Mouse (Mus musculus): ENCODE results near the gene Mical2. TPM values are rescaled to one million over a fixed set of nuclear protein-coding genes. Genes with fewer than 3 reads are reported as not detected.

The Mical2 gene
- polyA plus RNA-seq (2015; fragmentation: Nextera tagmentation; extraction: Ambion mirVana): 132 and 134 TPM in 2 replicates

DNA sequence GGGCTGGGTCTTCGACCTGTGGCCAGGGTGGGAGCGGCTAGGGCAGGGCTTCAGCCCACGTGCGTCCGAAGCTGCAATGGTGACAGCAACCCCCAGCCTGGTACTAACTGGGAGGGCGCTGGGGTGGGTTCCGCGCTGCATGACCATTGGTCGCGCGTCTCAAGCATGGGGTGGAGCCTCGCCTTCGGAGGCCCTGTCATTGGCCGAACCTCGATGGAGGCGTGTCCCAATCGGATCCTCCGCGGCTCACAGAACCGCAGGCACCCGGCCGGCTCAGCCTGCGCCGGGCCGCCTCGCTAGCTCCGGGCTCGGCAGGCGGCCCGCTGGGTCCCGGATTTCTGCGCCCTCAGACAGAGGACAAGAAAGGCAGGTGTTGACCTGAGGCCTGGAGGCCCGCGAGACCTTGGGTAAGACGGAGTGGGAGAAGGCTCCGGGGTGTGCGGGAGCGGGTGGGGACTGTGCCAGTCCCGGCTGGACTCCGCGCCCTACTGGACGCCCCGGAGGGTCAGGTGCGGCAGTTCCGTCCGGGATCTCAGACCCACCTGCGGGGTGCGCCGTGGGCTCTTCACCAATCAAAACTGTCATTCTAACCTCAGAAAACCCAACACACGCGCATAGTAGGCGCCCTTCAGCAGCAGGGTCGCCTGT lies at the start of gene Mical2:
Gene Mical2, plus strand, starts transcription at position 242 of the 648 bp plus-strand sequence.
- Histone ChIP-seq H3K4me1 (replicated peaks) (peaks cover 64% of the 10 kb centered on the region), H3K36me3 (no peaks in the 10 kb centered on the region; the same call in 1 of the 2 replicates), H3K9ac (peak within 1 kb of the TSS; percentile 88), H3K27ac (peak within 1 kb of the TSS; percentile 88), H3K9me3 (replicated peaks) (no peaks in the 10 kb centered on the region), H3K27me3 (no peaks in the 10 kb centered on the region), H3K4me2 (peak within 1 kb of the TSS; percentile 71), H3K4me3 (peak within 1 kb of the TSS; percentile 76)
- WGBS: under 1% methylated on average over 53 of the region's 53 CpGs
- ATAC-seq (replicated peaks; ENCODE audit: insufficient number of reproducible peaks, insufficient read depth, low FRiP score, low read depth): peak; percentile 93

DNA sequence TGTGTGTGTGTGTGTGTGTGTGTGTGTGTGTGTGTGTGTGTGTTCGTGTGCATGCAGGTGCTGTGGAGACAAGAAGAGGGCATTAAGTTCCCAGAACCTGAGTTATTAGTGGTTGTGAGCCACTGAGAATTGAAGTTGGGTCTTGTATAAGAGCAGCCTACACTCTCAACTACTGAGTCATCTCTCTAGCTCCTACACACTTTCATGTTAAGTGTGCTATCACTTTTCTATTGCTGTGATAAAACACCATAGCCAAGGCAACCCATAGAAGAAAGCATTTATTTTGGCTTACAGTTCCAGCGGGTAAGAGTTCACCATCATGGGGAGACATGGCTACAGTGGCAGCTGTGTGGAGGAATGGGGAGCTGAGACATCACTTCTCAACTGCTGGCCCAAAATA lies 49.0 kb upstream of the Mical2 start:
- Histone ChIP-seq H3K27me3 (no peaks in the 10 kb centered on the region), H3K4me2 (no peak overlapping the region), H3K36me3 (no peaks in the 10 kb centered on the region), H3K4me1 (replicated peaks) (peaks cover 7% of the 10 kb centered on the region), H3K27ac (no peak overlapping the region), H3K9me3 (replicated peaks) (no peaks in the 10 kb centered on the region), H3K9ac (no peak overlapping the region), H3K4me3 (no peak overlapping the region)
- no peak for ATAC-seq (replicated peaks; ENCODE audit: insufficient number of reproducible peaks, insufficient read depth, low FRiP score, low read depth)
- 64% methylated on average over 2 of the region's 2 CpGs for WGBS

DNA sequence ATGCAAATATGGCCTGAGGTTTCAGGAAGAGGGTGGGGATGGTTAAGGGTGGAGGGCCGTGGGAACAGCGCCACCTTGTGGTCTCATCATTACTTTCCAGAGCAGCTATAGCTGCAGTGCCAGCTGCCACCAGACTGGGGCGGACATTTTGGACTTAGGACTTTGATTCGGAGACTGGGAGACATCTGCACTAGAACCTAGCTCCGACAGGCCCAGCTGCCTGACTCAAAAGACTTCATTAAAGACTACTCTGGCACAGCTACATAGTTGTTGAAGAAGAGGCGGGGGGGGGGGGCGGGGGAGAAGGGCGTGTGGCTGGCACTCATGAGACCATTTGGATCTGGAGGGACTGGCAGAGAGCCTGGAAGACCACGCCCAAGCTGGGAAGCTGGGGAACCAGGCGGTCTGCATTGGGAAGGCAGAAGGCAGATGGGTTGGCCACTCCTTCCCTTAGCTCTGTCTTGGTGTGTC lies 45.4 kb upstream of the Mical2 start:
- H3K27ac ChIP-seq: 0 out of 2 replicates have a peak overlapping the region, but pooled peaks have one; percentile 29

DNA sequence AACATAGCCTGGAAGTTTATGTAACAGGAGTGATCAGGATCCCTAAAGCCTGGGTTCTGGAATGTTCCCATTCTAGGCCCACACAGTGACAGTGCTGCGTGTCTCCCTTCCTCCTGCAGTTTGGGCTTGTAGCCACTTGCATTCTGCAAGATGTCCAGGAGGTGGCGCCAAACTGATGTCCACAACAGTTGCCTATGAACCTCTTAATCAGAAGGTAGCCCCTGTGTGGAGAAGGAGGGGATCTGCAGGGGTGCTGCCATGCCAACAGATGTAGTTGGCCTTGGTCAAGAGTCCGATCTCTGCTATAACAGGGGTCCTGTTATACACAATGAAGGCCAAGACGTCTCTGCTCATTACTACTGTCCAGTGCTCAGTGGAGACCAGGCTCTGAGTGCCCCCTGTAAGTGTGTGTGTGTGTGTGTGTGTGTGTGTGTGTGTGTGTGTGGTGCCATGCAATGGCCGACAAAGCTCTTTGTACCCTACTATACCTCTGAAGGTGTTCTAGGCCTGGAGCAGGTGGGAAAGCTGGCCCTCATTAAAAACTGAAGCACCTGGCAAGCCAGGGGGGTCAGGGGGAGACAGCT lies 42.3 kb upstream of the Mical2 start:
- Histone ChIP-seq H3K27ac (no peak overlapping the region), H3K27me3 (no peaks in the 10 kb centered on the region)
- WGBS: 34% methylated on average over 5 of the region's 5 CpGs

More for the DNA sequence above, 45.4 kb upstream of the Mical2 start:
- Histone ChIP-seq H3K9me3 (replicated peaks) (no peaks in the 10 kb centered on the region), H3K27me3 (no peaks in the 10 kb centered on the region), H3K9ac (peak overlapping the region; percentile 29; the same call in 1 of the 2 replicates), H3K4me3 (0 out of 2 replicates have a peak overlapping the region, but pooled peaks have one; percentile 16), H3K4me2 (peak overlapping the region; percentile 51), H3K4me1 (replicated peaks) (peaks cover 7% of the 10 kb centered on the region), H3K36me3 (no peaks in the 10 kb centered on the region)
- WGBS: 5% methylated on average over 10 of the region's 10 CpGs
- ATAC-seq (replicated peaks; ENCODE audit: insufficient number of reproducible peaks, insufficient read depth, low FRiP score, low read depth): peak; percentile 77

DNA sequence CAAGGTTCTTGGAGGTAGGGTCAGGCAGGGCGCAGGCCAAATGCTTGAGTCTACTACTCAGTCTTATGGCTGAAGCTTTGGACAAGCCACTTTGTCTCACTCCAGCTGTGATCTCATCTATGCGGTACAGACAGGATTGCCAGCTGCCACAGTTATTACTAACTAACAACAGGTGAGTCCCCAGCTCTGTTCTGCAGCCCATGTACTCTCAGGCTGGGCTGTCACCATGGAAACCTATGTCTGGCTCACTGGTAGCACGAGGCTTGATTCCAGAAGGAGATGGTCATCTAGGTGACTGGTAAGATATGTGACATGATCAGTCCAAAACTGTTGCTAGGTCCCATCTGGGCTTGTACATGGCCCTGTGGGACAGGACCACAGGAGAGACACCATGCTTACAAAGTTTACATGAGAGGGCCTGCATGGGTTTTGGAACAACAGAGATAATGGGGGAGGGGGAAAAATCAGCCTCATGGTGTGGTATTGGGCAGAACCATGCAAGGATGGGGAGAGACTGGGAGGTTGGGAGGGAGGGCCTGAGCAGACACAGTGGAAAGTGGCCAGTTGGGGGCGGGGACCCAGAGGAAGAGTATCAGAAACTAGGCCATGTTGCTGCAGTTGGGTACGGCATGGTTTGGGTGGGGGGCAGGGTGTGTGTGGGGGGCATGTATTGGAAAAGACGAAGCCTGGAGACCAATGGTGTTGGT lies 41.0 kb upstream of the Mical2 start:
- Histone ChIP-seq H3K27ac (no peak overlapping the region), H3K4me1 (replicated peaks) (peaks cover 17% of the 10 kb centered on the region), H3K4me2 (no peak overlapping the region), H3K36me3 (no peaks in the 10 kb centered on the region), H3K27me3 (no peaks in the 10 kb centered on the region), H3K9me3 (replicated peaks) (no peaks in the 10 kb centered on the region), H3K9ac (no peak overlapping the region), H3K4me3 (no peak overlapping the region)
- WGBS: 83% methylated on average over 6 of the region's 6 CpGs
- ATAC-seq (replicated peaks; ENCODE audit: insufficient number of reproducible peaks, insufficient read depth, low FRiP score, low read depth): no peak

More for the DNA sequence above, 42.3 kb upstream of the Mical2 start:
- Histone ChIP-seq H3K9me3 (replicated peaks) (no peaks in the 10 kb centered on the region), H3K9ac (no peak overlapping the region), H3K4me1 (replicated peaks) (peaks cover 16% of the 10 kb centered on the region), H3K36me3 (no peaks in the 10 kb centered on the region), H3K4me2 (no peak overlapping the region), H3K4me3 (no peak overlapping the region)
- no peak for ATAC-seq (replicated peaks; ENCODE audit: insufficient number of reproducible peaks, insufficient read depth, low FRiP score, low read depth)

DNA sequence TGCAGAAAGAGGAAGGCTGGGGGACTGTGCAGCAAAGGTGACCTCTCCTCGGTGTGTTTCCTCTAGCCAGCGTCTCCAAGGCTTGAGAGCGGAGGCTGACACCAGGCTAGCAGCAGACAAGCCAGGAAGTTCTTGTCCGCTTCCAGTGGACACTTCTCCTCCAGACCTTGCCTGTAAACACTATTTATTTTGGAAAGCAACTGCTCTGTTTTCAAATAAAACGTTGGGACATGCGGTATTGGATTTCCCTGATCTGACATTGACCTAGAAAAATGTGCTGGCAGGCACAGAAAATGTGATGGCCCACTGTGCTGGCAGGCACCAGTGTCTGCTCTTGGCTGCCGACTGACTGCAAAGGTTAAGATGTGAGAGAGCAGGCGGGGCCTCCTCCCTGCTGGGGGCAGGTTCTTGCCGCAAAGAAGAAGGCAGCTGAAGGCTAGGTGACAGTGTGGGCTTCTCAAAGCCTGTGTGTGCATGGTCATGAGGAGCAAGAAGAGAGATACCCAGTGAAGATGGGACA lies 40.4 kb upstream of the Mical2 start:
- H3K9me3 ChIP-seq (replicated peaks): no peaks in the 10 kb centered on the region
- no peak overlapping the region for H3K4me2 ChIP-seq
- no peaks in the 10 kb centered on the region for H3K27me3 ChIP-seq
- 61% methylated on average over 9 of the region's 9 CpGs for WGBS
- H3K4me1 ChIP-seq (replicated peaks): peaks cover 14% of the 10 kb centered on the region
- H3K4me3 ChIP-seq: no peak overlapping the region
- H3K27ac ChIP-seq: no peak overlapping the region
- no peak for ATAC-seq (replicated peaks; ENCODE audit: insufficient number of reproducible peaks, insufficient read depth, low FRiP score, low read depth)
- no peak overlapping the region for H3K9ac ChIP-seq
- H3K36me3 ChIP-seq: no peaks in the 10 kb centered on the region

DNA sequence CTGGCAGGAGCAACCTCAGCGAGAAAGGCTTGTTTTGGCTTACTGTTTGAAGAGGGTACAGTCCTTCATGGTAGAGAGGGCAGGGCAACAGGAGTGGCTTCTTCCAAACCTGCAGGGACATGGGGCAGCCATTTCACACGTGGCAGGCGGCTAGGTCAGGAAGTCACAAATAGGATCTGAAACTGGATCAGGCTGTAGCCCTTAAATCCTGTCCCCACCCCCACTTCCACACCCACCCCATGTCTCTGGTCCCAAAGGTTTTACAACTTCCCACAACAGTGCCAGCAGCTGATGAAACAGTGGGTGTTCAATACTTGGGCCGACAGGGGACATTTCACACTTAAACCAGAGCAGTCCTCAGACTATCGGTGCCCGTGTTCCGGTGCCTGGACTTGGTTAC lies 38.8 kb upstream of the Mical2 start:
- 82% methylated on average over 7 of the region's 7 CpGs for WGBS
- H3K27me3 ChIP-seq: no peaks in the 10 kb centered on the region
- H3K4me3 ChIP-seq: no peak overlapping the region
- H3K9ac ChIP-seq: no peak overlapping the region
- no peak overlapping the region for H3K4me2 ChIP-seq
- no peak for ATAC-seq (replicated peaks; ENCODE audit: insufficient number of reproducible peaks, insufficient read depth, low FRiP score, low read depth)
- peaks cover 12% of the 10 kb centered on the region for H3K4me1 ChIP-seq (replicated peaks)
- H3K9me3 ChIP-seq (replicated peaks): no peaks in the 10 kb centered on the region
- no peaks in the 10 kb centered on the region for H3K36me3 ChIP-seq
- no peak overlapping the region for H3K27ac ChIP-seq

DNA sequence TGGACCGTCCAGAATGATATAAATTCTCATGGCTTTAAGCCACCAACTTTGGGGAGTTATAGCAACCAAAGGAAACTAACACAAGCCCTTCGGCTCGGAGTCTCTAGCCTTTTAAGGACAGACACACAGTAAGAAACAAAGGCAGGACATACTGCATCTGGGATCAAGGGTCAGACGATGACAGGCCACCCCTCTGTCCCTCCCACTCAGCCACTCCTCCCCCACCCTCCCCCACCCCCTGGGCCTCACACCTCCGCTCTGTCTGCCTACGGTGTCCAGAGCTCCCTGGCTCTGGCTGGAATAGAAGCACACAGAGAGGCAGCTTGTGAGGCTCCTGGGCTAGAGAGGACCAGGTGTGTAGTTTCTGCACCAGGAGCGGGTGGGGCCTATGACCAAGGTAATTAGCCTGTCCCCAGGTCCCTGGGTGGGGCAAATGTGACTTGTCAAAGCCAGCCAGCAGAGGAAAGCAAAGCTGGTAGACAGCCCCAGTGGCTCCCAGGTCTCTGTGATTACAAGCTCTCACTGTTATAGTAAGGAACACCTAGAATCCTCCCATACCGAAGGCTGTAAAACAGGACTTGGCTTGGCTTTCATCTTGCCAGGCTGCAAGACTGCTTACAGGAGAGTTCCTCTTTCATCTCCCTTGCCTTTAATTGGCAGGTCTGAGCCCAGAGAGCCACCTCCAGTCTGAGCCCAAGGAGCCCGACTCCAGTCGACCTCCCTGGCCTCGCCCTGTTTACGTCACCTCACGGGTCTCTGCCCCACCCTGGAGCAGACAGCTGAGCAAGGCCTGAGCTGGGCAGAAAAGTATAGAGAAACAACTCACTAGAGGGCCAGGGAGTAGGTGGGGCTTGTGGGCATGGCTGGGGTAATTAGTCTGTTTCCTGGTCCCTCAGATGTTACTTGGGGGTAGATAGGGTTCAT lies 37.9 kb upstream of the Mical2 start:
- WGBS: 47% methylated on average over 13 of the region's 13 CpGs
- no peak; the same call in 1 of the 2 replicates for ATAC-seq (replicated peaks; ENCODE audit: insufficient number of reproducible peaks, insufficient read depth, low FRiP score, low read depth)
- Histone ChIP-seq H3K4me2 (no peak overlapping the region), H3K27ac (no peak overlapping the region), H3K36me3 (no peaks in the 10 kb centered on the region), H3K27me3 (no peaks in the 10 kb centered on the region), H3K4me1 (replicated peaks) (peaks cover 21% of the 10 kb centered on the region), H3K4me3 (no peak overlapping the region), H3K9me3 (replicated peaks) (no peaks in the 10 kb centered on the region), H3K9ac (no peak overlapping the region)

DNA sequence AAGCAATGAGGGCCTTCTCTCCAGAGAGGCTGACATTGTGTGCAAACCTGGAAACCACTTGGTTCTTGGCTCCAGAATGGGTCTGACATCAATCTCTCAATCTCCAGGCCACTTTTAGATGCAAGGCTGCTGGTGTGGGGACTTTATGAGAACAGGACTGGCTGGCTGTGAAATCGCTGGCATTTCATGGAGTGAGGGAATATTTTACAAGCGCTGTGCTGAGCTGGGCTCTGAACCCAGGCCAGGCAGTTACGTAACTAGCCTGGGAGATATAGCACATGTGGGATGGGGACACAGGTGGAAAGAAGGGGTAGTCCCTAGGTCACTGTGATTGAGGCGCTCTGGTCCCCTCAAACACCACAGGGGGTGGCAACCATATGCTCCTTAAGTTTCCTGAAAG lies 33.4 kb upstream of the Mical2 start:
- peak; percentile 9; the same call in 1 of the 2 replicates for ATAC-seq (replicated peaks; ENCODE audit: insufficient number of reproducible peaks, insufficient read depth, low FRiP score, low read depth)
- Histone ChIP-seq H3K27me3 (no peaks in the 10 kb centered on the region), H3K36me3 (no peaks in the 10 kb centered on the region), H3K4me1 (replicated peaks) (peaks cover 26% of the 10 kb centered on the region), H3K4me3 (no peak overlapping the region), H3K4me2 (no peak overlapping the region), H3K9ac (no peak overlapping the region), H3K9me3 (replicated peaks) (no peaks in the 10 kb centered on the region), H3K27ac (peak overlapping the region; percentile 46)
- 68% methylated on average over 4 of the region's 4 CpGs for WGBS

DNA sequence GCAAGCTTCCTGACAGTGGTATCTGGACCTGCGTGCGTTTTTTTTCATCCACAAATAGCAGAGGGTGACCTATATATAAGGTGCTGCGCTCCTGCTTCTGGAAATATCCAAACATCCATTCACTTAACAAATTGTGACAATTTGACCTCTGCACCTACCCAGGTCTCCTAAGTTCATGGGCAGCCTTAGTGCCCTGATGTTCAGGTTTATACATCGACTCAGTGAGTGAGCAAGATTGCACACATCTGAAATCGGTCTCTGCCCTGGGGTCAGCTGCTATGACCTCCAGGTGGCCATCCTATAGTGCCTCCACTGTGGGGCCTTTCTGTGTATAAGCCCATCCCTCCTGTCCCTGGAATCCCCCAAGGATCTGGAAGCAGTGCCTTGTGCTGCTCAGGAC lies 32.9 kb upstream of the Mical2 start:
- 78% methylated on average over 5 of the region's 5 CpGs for WGBS
- H3K27ac ChIP-seq: no peak overlapping the region

More for the DNA sequence above, 32.9 kb upstream of the Mical2 start:
- Histone ChIP-seq H3K4me2 (no peak overlapping the region), H3K27me3 (no peaks in the 10 kb centered on the region), H3K9ac (no peak overlapping the region), H3K4me3 (no peak overlapping the region), H3K4me1 (replicated peaks) (peaks cover 23% of the 10 kb centered on the region), H3K36me3 (no peaks in the 10 kb centered on the region), H3K9me3 (replicated peaks) (no peaks in the 10 kb centered on the region)
- no peak for ATAC-seq (replicated peaks; ENCODE audit: insufficient number of reproducible peaks, insufficient read depth, low FRiP score, low read depth)
